Mouse (Mus musculus): ENCODE results near the gene Rere.
"Not testable (repeated sequence)": the region's sequence is repeated elsewhere in the genome, so short reads cannot be mapped to it uniquely, and the experiment has no call there.

Gene Rere

GRCm38 (mm10) chr4:150255181-150255580 lies 26.3 kb upstream of the Rere start:
- DNase-seq = no peak

DNA sequence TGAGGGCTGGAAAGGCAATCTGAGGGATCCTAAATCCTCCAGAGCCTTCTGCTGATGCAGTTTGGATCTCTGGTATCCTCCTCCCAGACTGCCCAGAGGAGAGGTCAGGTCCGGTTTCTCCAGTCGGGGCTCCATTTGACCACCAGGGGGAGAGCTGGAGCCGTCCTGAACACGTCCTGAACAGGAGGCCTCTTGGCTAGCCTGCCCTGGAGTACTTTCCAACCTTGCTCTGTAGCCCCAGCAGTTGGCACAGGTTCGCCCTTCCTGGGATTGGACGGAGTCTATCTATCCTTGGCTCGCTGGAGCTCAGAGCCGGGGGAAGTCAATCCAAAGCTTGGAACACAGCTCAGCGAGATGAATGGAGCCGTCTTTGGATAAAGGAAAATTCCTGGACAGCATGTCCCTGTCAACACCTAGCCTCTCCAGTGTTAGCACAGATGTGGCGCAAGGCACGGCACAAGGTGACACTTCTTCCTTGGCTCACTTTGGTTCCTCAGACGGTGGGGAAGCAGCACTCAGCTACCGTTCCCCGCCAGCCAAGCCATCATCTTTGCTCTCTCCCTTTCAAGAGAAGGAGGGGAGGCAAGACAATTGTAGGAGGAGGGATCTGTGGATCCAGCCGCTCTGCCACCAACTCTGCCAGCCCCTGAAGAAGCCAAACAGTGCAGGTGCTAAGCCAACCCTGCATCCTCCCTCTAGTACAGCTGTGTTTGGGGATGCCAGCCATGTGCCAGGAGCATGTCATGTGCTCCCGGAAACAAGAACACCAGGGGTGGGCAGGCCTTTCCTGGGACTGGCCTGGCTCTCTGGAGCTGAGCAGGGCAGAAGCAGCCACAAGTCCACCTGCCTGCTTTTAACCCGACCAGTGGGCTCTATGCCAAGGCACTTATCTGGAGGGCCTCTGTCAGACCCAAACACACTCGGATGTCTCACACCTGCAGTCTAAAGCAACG lies 23.9 kb upstream of the Rere start:
- DNase-seq = peak; percentile 94

- peak; percentile 56 for DNase-seq
Observed at GRCm38 (mm10) chr4:150258388-150258787, 23.1 kb upstream of the Rere start.

DNA sequence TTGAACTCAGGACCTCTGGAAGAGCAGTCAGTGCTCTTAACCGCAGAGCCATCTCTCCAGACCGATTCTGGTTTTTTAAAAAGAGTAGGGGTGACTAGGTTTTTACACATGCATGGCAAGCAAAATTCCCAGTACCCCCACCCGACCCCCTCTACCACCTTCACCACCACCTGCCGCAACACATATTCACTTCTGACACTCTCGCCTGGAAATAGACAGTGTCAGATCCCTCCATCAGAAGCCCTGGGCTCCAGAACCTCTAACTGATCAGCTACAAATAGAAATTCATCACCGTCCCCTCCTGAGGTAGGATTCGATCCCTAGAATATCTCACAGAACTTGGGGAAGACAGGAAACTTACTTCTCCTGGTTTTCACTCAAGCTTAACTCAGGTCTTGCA lies 21.9 kb upstream of the Rere start:
- DNase-seq = no peak

DNA sequence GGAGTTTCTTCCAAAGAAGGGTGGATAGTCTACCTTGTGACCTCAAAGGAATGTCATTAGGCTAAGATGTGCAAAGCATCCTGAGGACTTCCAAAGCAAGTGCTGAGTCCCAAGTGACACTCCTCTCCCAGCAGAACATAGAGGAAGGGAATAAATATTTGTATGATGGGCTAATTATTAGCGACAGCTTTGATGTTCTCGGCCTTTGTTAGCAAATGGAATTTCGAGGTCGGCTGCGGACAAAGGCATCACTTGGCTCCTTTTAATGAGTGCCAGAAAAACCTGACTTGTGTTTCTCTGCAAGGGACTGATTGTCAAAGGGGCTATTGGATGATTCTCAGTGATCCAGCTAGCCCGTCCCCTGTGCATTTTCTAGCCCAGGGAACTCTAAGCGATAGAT lies 21.3 kb upstream of the Rere start:
- no peak for DNase-seq

DNA sequence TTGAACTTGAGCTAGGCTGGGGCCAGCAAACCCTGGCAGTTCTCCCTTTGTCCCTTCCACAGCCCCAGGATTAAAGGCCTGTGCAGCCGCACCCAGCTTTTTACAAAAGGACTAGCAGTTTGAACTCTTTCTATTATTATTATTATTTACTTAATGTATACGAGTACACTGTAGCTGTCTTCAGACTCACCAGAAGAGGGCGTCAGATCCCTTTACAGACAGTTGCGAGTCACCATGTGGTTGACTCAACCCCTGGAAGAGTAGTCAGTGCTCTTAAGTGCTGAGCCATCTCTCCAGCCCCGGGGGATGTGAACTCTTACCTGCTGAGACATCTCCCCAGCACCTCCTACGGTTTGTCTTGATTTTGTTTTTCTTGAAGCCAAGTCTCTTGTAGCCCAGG lies 20.7 kb upstream of the Rere start:
- no peak for DNase-seq

DNA sequence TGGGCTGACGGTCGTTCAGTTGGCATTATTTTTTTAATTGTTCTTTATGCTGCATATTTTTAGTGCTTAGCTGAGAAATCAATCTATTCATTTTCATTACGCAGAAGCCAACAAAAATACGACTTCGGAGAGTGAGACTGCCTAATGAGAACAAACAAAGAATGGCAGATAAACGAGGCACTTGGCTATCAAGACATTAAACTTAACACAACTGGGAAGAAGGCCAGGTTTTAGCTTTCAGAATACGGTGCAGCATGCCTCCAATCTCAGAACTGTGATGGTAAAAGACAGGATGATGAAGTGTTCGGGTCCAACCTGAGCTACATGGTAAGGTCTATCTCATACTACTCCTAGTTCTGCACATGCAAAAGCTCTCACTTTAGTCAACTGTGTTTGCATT lies 19.1 kb upstream of the Rere start:
- DNase-seq = no peak

- DNase-seq = no peak
Observed at GRCm38 (mm10) chr4:150264903-150265302, 16.5 kb upstream of the Rere start.

DNA sequence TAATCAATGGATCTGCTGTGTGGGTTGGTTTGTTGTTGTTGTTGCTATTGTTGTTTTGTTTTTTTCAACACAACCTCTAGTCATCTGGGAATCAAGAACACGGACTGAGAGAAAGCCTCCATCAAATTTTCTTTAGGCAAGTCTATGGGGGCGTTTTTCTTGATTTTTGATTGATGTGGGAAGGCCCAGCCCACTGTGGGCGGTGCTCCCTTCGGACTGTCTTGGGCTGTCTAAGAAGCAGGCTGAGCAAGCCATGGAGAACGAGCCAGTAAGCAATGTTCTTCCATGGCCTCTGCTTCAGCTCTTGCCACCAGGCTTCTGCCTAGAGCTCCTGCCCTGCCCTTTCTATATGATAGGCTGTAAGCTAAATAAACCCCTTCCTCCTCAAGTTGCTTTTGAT lies 16.0 kb upstream of the Rere start:
- DNase-seq = no peak

GRCm38 (mm10) chr4:150266655-150267223 lies 14.7 kb upstream of the Rere start:
- DNase-seq = no peak

GRCm38 (mm10) chr4:150268674-150269653 lies 12.5 kb upstream of the Rere start:
- DNase-seq = no peak

- DNase-seq = no peak
Observed at GRCm38 (mm10) chr4:150269679-150270078, 11.8 kb upstream of the Rere start.

DNA sequence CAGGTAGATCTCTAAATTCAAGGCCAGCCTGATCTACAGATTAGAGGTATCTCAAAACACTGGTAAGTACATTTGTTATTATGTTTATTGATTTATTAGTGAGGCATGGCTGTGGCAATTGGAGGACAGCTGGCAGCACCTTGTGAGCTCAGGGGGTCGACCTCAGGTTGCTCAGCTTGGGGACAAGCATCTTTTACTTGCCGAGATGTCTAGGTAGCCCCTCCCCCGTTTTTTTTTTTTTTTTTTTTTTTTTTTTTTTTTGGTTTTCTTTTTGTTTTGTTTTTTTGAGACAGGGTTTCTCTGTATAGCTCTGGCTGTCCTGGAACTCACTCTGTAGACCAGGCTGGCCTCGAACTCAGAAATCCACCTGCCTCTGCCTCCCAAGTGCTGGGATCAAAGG lies 10.7 kb upstream of the Rere start:
- not testable (repeated sequence) for DNase-seq

GRCm38 (mm10) chr4:150272725-150273124 lies 8.7 kb upstream of the Rere start:
- DNase-seq = no peak

- no peak for DNase-seq
Observed at GRCm38 (mm10) chr4:150275531-150275930, 5.9 kb upstream of the Rere start.

GRCm38 (mm10) chr4:150279336-150279735 lies 2.1 kb upstream of the Rere start:
- DNase-seq = not testable (repeated sequence)

DNA sequence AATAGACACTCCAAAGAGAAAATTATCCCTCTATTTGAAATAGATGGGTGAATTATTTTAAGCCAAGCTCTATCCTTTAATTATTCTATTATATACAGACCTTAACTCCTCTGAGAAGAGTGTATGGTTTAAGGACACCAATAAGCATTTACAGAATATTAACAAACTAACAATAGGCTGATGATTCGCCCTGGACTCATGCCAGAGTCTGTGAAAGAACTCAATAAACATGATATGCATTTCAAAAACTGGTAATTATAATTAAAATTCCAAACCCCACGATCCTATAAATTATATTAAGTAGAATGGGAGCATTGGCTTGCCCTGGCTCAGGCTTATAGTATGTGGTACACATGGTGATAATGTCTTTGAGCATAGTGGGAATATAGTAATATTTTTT lies 1.4 kb upstream of the Rere start:
- no peak for DNase-seq

- no peak for DNase-seq
Observed at GRCm38 (mm10) chr4:150280459-150280858, 987 bp upstream of the Rere start.

DNA sequence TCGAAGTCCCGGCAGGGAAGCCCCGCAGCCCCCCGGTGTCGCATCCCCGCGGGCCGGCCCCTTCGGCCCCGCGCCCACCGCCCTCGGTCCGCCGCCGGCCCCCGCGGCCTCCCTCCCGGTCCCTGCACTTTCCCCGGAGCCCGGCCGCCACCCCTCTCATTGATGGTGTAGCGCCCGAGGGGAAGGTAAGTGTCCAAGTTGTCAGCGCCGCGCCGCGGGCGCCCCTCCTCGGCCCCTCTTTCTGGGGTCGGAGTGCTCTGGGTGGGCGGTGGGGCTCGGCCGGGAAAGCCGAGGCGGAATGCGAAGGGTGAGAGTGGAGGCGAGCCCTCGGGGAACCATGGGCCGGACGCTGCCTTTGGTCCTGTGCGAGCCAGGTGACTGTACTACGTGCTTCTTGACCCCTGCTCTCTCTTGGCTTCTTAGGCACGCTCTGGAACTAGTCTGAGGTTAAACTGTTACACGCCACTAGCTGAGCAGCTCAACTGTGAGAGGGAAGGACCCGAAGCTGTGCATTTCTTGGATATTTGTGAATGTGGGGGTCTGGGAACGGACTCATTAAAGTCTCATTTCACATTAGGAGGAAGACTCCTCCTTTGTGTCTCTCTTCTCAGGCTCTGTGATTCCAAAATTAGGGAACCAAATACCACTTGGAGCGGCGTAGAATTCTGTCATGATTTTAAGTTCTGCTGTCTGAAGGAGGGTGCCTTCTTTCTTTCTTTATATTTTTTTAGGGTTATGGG lies 615 bp downstream of the Rere start:
- peak; percentile 60 for DNase-seq

- no peak for DNase-seq
Observed at GRCm38 (mm10) chr4:150282631-150283334, 1.3 kb downstream of the Rere start.

DNA sequence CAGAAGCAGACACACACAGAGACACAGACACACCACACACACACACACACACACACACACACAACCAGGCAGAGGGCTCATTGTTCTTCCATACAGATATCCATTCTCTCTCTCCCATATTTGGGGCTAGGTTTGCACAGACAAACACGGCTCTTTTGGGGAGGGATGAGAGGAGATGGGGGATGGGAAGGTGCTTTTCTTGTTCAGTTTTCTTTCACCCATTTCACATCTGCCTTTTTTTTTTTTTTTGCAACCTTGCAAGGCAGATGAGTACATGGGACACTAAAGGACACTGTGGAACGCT lies 1.8 kb downstream of the Rere start:
- DNase-seq = no peak

DNA sequence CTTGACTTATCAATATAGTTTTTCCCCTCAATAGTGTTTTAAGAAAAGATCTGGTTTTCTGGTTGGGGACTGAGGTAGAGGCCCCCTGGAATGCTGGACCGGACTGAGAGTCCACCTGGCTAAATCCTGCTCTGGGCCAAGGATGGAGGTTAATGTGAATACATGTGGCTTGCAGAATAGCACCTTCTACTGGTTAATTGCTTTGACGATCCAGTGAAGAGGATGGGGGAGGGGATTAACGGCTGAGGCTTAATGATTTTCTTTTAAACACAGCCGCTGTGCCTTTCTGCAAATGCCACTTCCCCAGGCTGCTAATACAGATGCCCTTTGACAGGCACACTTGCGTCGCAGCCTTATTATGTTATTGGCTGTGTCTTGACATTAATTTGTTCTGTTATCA lies 2.5 kb downstream of the Rere start:
- DNase-seq = peak; percentile 28

All from cerebellum, adult 8-10 months (tissue).